Mouse (Mus musculus): ENCODE data around the gene Tas2r138. TPM values are rescaled to one million over a fixed set of nuclear protein-coding genes. Genes with fewer than 3 reads are reported as not detected.
"Not testable (repeated sequence)": the region's sequence is repeated elsewhere in the genome, so short reads cannot be mapped to it uniquely, and the experiment has no call there.

The Tas2r138 gene
- total and polyA plus RNA-seq, 3 experiments = not detected

- TF ChIP-seq CHD2 (IDR thresholded peaks at IDR 0.05; ENCODE audit: low read length) = no peak
- no peak for TF ChIP-seq MYC (IDR thresholded peaks at IDR 0.05; ENCODE audit: low read depth, low read length)
- no peak for TF ChIP-seq MAFK (IDR thresholded peaks at IDR 0.05; ENCODE audit: borderline replicate concordance, low read depth, low read length)
- Histone ChIP-seq H3K79me2 (ENCODE audit: control insufficient read depth, insufficient read depth, low read length, poor library complexity) (no peaks in the 10 kb centered on the region), H3K36me3 (ENCODE audit: control insufficient read depth in 1 of 2, insufficient read depth in 2 of 2, low read length in 2 of 2) (no peaks in the 10 kb centered on the region), H3K27me3 (ENCODE audit: control insufficient read depth in 1 of 2, insufficient read depth in 2 of 2, low read length in 2 of 2) (no peaks in the 10 kb centered on the region), H3K4me1 (ENCODE audit: control insufficient read depth in 1 of 2, insufficient read depth in 2 of 2, low read length in 2 of 2) (no peaks in the 10 kb centered on the region), H3K9ac (ENCODE audit: control insufficient read depth, low read depth, low read length, poor library complexity, severe bottlenecking) (no peak overlapping the region), H3K9me3 (replicated peaks; ENCODE audit: insufficient read depth, low read length) (no peaks in the 10 kb centered on the region), H3K4me3 (ENCODE audit: control insufficient read depth in 1 of 2, insufficient read depth in 1 of 2, low read depth in 2 of 2, low read length in 2 of 2) (no peak overlapping the region), H3K27ac (ENCODE audit: control insufficient read depth, low read depth, low read length) (no peak overlapping the region)
- no peak for DNase-seq (ENCODE audit: low read depth, low spot score)
These were observed 2.9 kb downstream of the Tas2r138 start for GRCm38 (mm10) chr6:40610244-40610643.

GRCm38 (mm10) chr6:40607431-40607830, 5.7 kb downstream of the Tas2r138 start:
- Histone ChIP-seq H3K9me3 (replicated peaks; ENCODE audit: insufficient read depth, low read length) (no peaks in the 10 kb centered on the region), H3K27me3 (ENCODE audit: control insufficient read depth in 1 of 2, insufficient read depth in 2 of 2, low read length in 2 of 2) (no peaks in the 10 kb centered on the region), H3K27ac (ENCODE audit: control insufficient read depth, low read depth, low read length) (no peak overlapping the region), H3K4me3 (ENCODE audit: control insufficient read depth in 1 of 2, insufficient read depth in 1 of 2, low read depth in 2 of 2, low read length in 2 of 2) (no peak overlapping the region), H3K4me1 (ENCODE audit: control insufficient read depth in 1 of 2, insufficient read depth in 2 of 2, low read length in 2 of 2) (no peaks in the 10 kb centered on the region), H3K36me3 (ENCODE audit: control insufficient read depth in 1 of 2, insufficient read depth in 2 of 2, low read length in 2 of 2) (no peaks in the 10 kb centered on the region), H3K79me2 (ENCODE audit: control insufficient read depth, insufficient read depth, low read length, poor library complexity) (no peaks in the 10 kb centered on the region), H3K9ac (ENCODE audit: control insufficient read depth, low read depth, low read length, poor library complexity, severe bottlenecking) (no peak overlapping the region)
- TF ChIP-seq POLR2AphosphoS2 (IDR thresholded peaks at IDR 0.05; ENCODE audit: low read length) = no peak
- TF ChIP-seq ETS1 (IDR thresholded peaks at IDR 0.05; ENCODE audit: low read depth, low read length) = no peak
- no peak for TF ChIP-seq RAD21 (IDR thresholded peaks at IDR 0.05; ENCODE audit: low read depth, low read length)
- no peak for TF ChIP-seq MAZ (IDR thresholded peaks at IDR 0.05; ENCODE audit: low read depth, low read length)
- no peak for TF ChIP-seq CTCF (IDR thresholded peaks at IDR 0.05 in 2 of 3, conservative IDR thresholded peaks at IDR 0.05 in 1 of 3; ENCODE audit: control insufficient read depth in 1 of 3, insufficient read depth in 1 of 3, low read depth in 2 of 3, low read length in 3 of 3, poor library complexity in 1 of 3, severe bottlenecking in 1 of 3)
- DNase-seq (ENCODE audit: low read depth, low spot score) = no peak

GRCm38 (mm10) chr6:40598546-40598945, 14.6 kb downstream of the Tas2r138 start:
- H3K27ac ChIP-seq (ENCODE audit: control insufficient read depth, low read depth, low read length); H3K4me1 ChIP-seq (ENCODE audit: control insufficient read depth in 1 of 2, insufficient read depth in 2 of 2, low read length in 2 of 2); H3K27me3 ChIP-seq (ENCODE audit: control insufficient read depth in 1 of 2, insufficient read depth in 2 of 2, low read length in 2 of 2); H3K36me3 ChIP-seq (ENCODE audit: control insufficient read depth in 1 of 2, insufficient read depth in 2 of 2, low read length in 2 of 2); H3K9me3 ChIP-seq (replicated peaks; ENCODE audit: insufficient read depth, low read length); H3K79me2 ChIP-seq (ENCODE audit: control insufficient read depth, insufficient read depth, low read length, poor library complexity); DNase-seq (ENCODE audit: low read depth, low spot score); H3K9ac ChIP-seq (ENCODE audit: control insufficient read depth, low read depth, low read length, poor library complexity, severe bottlenecking); H3K4me3 ChIP-seq (ENCODE audit: control insufficient read depth in 1 of 2, insufficient read depth in 1 of 2, low read depth in 2 of 2, low read length in 2 of 2): not testable (repeated sequence)

GRCm38 (mm10) chr6:40594804-40595550, 18.1 kb downstream of the Tas2r138 start:
- H3K4me3 ChIP-seq (ENCODE audit: control insufficient read depth in 1 of 2, insufficient read depth in 1 of 2, low read depth in 2 of 2, low read length in 2 of 2) = no peak overlapping the region
- no peaks in the 10 kb centered on the region for H3K79me2 ChIP-seq (ENCODE audit: control insufficient read depth, insufficient read depth, low read length, poor library complexity)
- no peaks in the 10 kb centered on the region for H3K9me3 ChIP-seq (replicated peaks; ENCODE audit: insufficient read depth, low read length)
- no peak overlapping the region for H3K9ac ChIP-seq (ENCODE audit: control insufficient read depth, low read depth, low read length, poor library complexity, severe bottlenecking)
- TF ChIP-seq EP300 (IDR thresholded peaks at IDR 0.05; ENCODE audit: low read depth in 1 of 2, low read length in 2 of 2) = peak in 1 of 2 experiments; percentile 48; a peak in 2 of 4 replicates
- TF ChIP-seq ZNF384 (IDR thresholded peaks at IDR 0.05; ENCODE audit: low read depth, low read length) = no peak
- no peaks in the 10 kb centered on the region for H3K27me3 ChIP-seq (ENCODE audit: control insufficient read depth in 1 of 2, insufficient read depth in 2 of 2, low read length in 2 of 2)
- H3K36me3 ChIP-seq (ENCODE audit: control insufficient read depth in 1 of 2, insufficient read depth in 2 of 2, low read length in 2 of 2) = peaks cover 0 to 8% of the 10 kb centered on the region in 2 experiments; a peak in 2 of 4 replicates
- H3K4me1 ChIP-seq (ENCODE audit: control insufficient read depth in 1 of 2, insufficient read depth in 2 of 2, low read length in 2 of 2) = peaks cover 3 to 5% of the 10 kb centered on the region in 2 experiments; a peak in 2 of 4 replicates
- peak; percentile 43 for DNase-seq (ENCODE audit: low read depth, low spot score)
- H3K27ac ChIP-seq (ENCODE audit: control insufficient read depth, low read depth, low read length) = peak overlapping the region; percentile 49; the same call in 1 of the 2 replicates

Data from MEL (cell line).